Mouse (Mus musculus) intestine, embryonic 14.5 days (tissue): ENCODE data around the gene Ttc16. TPM values are rescaled to one million over a fixed set of nuclear protein-coding genes. Genes with fewer than 3 reads are reported as not detected.
A peak's percentile ranks its signal among the peaks of the same experiment; 100 is the strongest.

Experiments used
- ATAC-seq: fragments of 200-750 bp; cut with Nextera tagmentation; replicated peaks from 2 replicates; pipeline ENCODE4 v1.8.0; 2017; ENCODE audit warnings: low read depth, moderate number of reproducible peaks, moderate TSS enrichment, moderate library complexity; ENCODE audit not compliant: low FRiP score, low TSS enrichment
- DNase-seq: peaks from one replicate; pipeline ENCODE4 v3.0.0-alpha.2; 2018; ENCODE audit warnings: low spot score
- H3K27ac ChIP-seq: fragments of 300-500 bp; sonication (generic); 2 replicates; pipeline ENCODE4 v1.5.1; 2014; ENCODE audit warnings: low read depth, mild to moderate bottlenecking, control low read depth
- H3K27me3 ChIP-seq: fragments of 300-500 bp; sonication (generic); replicated peaks from 2 replicates; pipeline ENCODE4 v1.6.1; 2014; ENCODE audit warnings: low read length, control low read depth; ENCODE audit not compliant: control insufficient read depth, insufficient read depth
- H3K36me3 ChIP-seq: fragments of 300-500 bp; sonication (generic); 2 replicates; pipeline ENCODE4 v1.6.1; 2014; ENCODE audit warnings: low read length, control low read depth; ENCODE audit not compliant: control insufficient read depth, insufficient read depth
- H3K4me1 ChIP-seq: fragments of 300-500 bp; sonication (generic); replicated peaks from 2 replicates; pipeline ENCODE4 v1.6.1; 2014; ENCODE audit warnings: low read length, control low read depth, mixed read lengths; ENCODE audit not compliant: control insufficient read depth, insufficient read depth
- H3K4me2 ChIP-seq: fragments of 300-500 bp; sonication (generic); 2 replicates; pipeline ENCODE4 v1.6.1; 2014; ENCODE audit warnings: low read length
- H3K4me3 ChIP-seq: fragments of 300-500 bp; sonication (generic); 2 replicates; pipeline ENCODE4 v1.5.1; 2014; ENCODE audit warnings: low read depth, low read length, control low read depth, mixed read lengths
- H3K9ac ChIP-seq: fragments of 300-500 bp; sonication (generic); 2 replicates; pipeline ENCODE4 v1.6.1; 2014; ENCODE audit warnings: mild to moderate bottlenecking, low read length
- H3K9me3 ChIP-seq: fragments of 300-500 bp; sonication (generic); 2 replicates; pipeline ENCODE4 v1.6.1; 2016; ENCODE audit warnings: low read length, control low read depth; ENCODE audit not compliant: control insufficient read depth
- WGBS: fragments of 180-500 bp; shearing (Covaris S2); extraction: QIAGEN DNeasy Blood & Tissue Kit; methylation state at CpG from one replicate; pipeline ENCODE4 v1.1.7; 2014; 5-methylcytosine and 5-hydroxymethylcytosine counted together
- polyA plus RNA-seq: library from polyadenylated mRNA; unstranded; fragments of >200 nt; fragmentation: Nextera tagmentation; extraction: Ambion mirVana; gene quantifications from 2 replicates; pipeline ENCODE4 v1.2.1, GENCODE M21; 2014

Ttc16 gene
- polyA plus RNA-seq, 1 experiment from 2014 or later, result 0.20 TPM

DNA sequence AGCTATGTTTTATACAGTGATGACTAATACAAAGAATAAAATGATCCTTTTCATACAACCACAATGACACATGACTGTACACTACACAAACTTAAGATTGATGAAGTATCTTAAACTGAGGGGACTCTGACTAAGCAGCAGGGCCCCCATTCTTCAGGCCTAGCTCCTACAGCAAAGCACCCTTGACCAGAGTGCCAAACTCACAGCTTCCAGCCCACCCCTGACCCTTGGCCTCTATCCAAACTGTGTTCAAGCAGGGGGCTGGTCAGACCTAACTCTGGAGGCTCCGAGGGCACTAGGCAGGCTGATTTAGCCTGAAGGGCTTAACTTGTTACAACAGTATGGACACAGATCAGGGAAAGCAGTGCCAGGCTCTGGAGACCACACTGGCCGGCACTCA, 13.1 kb upstream of the Ttc16 start:
- Histone ChIP-seq H3K4me1 (no peaks in the 10 kb centered on the region), H3K4me2 (no peak overlapping the region), H3K4me3 (no peak overlapping the region), H3K36me3 (peaks cover 10% of the 10 kb centered on the region; the same call in 1 of the 2 replicates), H3K9me3 (no peaks in the 10 kb centered on the region), H3K27ac (no peak overlapping the region), H3K9ac (no peak overlapping the region), H3K27me3 (no peaks in the 10 kb centered on the region)
- ATAC-seq (no peak), DNase-seq (no peak)
- whole genome bisulfite sequencing, result 35% methylated on average over 2 of the region's 2 CpGs

DNA sequence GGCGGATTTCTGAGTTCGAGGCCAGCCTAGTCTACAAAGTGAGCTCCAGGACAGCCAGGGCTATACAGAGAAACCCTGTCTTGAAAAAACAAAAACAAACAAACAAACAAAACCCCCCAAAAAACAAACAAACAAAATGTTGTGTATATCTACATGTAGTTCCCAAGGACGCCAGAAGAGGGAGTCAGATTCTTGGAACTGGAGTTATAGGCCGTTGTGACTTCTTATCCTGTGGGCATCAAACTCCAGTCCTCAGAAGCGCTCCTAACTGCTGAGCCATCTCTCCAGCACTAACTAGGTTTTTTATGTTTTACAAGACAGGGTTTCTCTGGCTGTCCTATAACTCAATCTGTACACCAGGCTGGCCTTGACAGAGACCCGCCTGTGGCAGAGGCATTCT, 11.7 kb upstream of the Ttc16 start:
- Histone ChIP-seq H3K4me2 (no peak overlapping the region), H3K9ac (no peak overlapping the region), H3K4me1 (no peaks in the 10 kb centered on the region), H3K4me3 (no peak overlapping the region), H3K9me3 (no peaks in the 10 kb centered on the region), H3K27ac (no peak overlapping the region), H3K27me3 (no peaks in the 10 kb centered on the region), H3K36me3 (peaks cover 4% of the 10 kb centered on the region; the same call in 1 of the 2 replicates)
- DNase-seq, result no peak
- WGBS, result 63% methylated on average over 6 of the region's 6 CpGs
- no peak for ATAC-seq

DNA sequence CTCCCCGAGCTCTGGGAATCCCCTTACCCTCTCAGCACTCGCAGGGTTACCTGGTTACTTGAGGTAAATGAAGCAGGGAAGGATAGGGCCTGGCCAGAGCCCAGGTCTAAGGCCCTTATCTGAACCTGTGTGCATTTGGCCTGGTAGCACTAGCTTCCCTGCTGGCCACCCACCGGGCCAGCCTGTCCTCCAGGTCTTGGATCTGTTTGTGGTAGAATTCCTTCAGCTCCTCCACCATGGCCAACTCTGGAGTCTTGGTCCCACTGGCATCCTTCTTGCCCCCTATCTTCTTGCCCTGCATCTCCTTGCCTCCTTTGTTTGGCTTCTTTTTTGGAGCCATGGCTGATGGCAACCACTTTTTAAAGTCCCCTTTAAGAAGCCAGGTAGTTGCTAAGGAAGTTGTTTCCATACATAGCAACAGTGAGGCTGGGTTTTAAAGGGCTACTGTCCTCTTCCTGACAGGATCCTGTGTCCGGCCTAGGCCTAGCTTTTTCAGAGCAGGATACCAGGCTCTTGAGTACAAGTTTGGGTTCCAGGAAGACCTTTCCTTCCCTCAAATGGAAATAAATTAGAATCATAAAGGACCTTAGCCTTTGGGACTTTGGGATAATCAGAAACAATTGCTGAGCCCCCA, 8.7 kb upstream of the Ttc16 start, which contains the start of gene Cfap157:
Cfap157 (minus strand) TSS at position 381 of the 634 bp plus-strand sequence.
- Histone ChIP-seq H3K9me3 (no peaks in the 10 kb centered on the region), H3K4me3 (no peak within 1 kb of the TSS), H3K4me1 (no peaks in the 10 kb centered on the region), H3K27ac (no peak within 1 kb of the TSS), H3K36me3 (no peaks in the 10 kb centered on the region), H3K9ac (no peak within 1 kb of the TSS), H3K4me2 (no peak within 1 kb of the TSS), H3K27me3 (no peaks in the 10 kb centered on the region)
- DNase-seq, result no peak
- ATAC-seq, result no peak
- 59% methylated on average over 4 of the region's 4 CpGs for WGBS

DNA sequence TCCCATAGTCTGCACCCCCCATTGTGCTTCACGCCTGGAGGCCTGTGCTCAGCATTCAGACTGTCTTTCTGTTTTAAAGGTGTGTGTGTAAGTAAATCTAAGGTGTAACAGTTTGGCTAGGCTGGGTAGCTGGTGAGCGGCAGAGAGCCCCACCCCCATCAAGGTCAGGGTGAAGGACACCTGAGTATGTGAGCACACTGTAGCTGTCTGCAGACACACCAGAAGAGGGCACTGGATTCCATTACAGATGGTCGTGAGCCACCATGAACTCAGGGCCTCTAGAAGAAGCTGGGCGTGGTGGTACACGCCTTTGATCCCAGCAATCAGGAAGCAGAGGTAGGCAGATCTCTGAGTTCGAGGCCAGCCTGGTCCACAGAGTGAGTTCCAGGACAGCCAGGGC, 6.3 kb upstream of the Ttc16 start:
- Histone ChIP-seq H3K4me1 (no peaks in the 10 kb centered on the region), H3K27ac (no peak overlapping the region), H3K4me2 (no peak overlapping the region), H3K4me3 (no peak overlapping the region), H3K36me3 (no peaks in the 10 kb centered on the region), H3K27me3 (no peaks in the 10 kb centered on the region), H3K9me3 (no peaks in the 10 kb centered on the region), H3K9ac (no peak overlapping the region)
- no peak for ATAC-seq
- DNase-seq, result no peak
- 76% methylated on average over 6 of the region's 6 CpGs for WGBS

DNA sequence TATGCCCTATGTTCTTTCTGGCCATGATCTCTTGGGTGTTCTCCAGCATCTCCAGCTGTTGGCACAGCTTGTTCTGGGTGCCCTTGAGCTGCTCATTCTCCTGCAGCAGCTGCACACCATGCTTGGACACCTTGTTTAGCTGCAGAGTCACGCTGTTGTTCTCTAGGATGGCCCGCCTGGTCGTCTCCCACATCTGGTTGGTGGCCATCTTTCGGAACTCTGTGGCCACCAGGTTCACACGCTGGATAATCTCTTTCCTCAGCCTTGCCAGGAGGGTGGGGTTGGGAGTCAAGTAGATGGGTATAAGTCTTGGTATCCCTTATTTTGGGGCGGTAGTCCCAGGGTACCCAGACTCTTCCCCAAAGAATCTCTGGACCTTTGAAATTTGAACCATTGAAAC, 4.3 kb upstream of the Ttc16 start:
- no peak for ATAC-seq
- Histone ChIP-seq H3K27me3 (no peaks in the 10 kb centered on the region), H3K9ac (no peak overlapping the region), H3K4me2 (no peak overlapping the region), H3K4me3 (no peak overlapping the region), H3K4me1 (peaks cover 11% of the 10 kb centered on the region), H3K9me3 (no peaks in the 10 kb centered on the region), H3K36me3 (no peaks in the 10 kb centered on the region), H3K27ac (no peak overlapping the region)
- no peak for DNase-seq
- WGBS, result 90% methylated on average over 6 of the region's 6 CpGs

DNA sequence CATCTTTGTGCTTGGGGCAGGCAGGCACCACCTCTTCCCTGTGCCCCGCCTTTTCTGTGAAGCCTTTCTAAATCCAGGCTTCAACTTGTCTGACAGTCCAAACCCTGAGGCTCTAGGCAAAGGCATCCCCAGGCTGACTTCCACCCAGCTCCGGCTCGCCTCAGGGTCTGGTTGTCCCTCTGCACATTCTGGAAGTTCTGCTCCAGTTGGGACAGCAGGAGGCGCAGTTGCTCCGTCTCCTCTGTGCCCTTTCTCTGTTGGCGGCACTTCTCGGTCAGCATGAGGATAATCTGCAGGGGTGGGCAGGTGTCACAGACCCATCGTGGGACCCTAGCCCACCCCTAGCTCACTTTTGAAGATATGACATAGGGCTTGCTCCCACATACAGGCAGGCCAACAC, 3.7 kb upstream of the Ttc16 start:
- H3K27me3 ChIP-seq, result no peaks in the 10 kb centered on the region
- 9% methylated on average over 8 of the region's 8 CpGs for WGBS
- H3K9me3 ChIP-seq, result no peaks in the 10 kb centered on the region
- H3K4me3 ChIP-seq, result no peak overlapping the region
- no peak overlapping the region for H3K27ac ChIP-seq
- ATAC-seq (no peak), DNase-seq (peak; percentile 84)
- H3K4me1 ChIP-seq, result peaks cover 11% of the 10 kb centered on the region
- H3K4me2 ChIP-seq, result no peak overlapping the region
- H3K36me3 ChIP-seq, result no peaks in the 10 kb centered on the region
- H3K9ac ChIP-seq, result no peak overlapping the region

DNA sequence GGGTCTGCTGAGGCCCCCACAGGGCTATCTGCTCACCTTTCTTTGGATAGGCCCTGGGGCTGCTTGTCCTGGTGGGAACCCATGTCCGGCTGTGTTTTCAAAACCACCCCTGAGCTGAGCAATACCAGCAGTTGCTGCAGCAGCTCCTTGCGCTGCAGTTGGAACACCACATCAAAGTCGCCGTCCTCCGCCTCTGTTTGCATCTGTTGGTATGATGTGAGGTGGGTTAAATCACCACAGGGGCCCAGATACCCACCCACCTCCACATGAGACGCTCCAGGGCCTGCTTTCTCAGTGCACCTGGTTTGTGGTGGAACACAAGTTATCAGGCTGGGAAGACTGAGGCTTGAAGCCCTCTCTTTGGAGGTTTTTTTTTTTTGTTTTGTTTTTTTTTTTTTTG, 2.6 kb upstream of the Ttc16 start:
- no peak overlapping the region for H3K4me3 ChIP-seq
- DNase-seq (no peak), ATAC-seq (no peak)
- WGBS, result 91% methylated on average over 6 of the region's 6 CpGs
- H3K27ac ChIP-seq, result no peak overlapping the region
- H3K4me2 ChIP-seq, result no peak overlapping the region
- no peaks in the 10 kb centered on the region for H3K36me3 ChIP-seq
- H3K4me1 ChIP-seq, result peaks cover 11% of the 10 kb centered on the region
- no peaks in the 10 kb centered on the region for H3K27me3 ChIP-seq
- H3K9me3 ChIP-seq, result no peaks in the 10 kb centered on the region
- H3K9ac ChIP-seq, result no peak overlapping the region

DNA sequence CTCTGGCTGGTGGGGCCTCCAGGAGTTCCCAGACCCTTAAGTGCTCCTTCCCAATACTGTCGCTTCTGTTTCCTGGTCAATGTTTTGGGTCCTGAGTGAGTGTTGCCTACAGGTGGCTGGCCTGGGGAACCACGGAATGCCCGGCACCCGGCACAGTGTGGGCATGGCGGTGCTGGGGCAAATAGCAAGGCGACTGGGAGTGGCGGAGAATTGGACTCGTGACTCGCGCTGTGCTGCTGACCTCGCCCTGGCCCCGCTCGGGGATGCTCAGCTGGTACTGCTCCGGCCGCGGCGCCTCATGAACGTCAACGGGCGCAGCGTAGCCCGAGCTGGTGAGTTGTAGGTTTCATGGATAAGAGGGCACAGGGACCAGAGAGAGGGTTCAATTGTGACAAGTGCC, 759 bp upstream of the Ttc16 start:
- no peaks in the 10 kb centered on the region for H3K36me3 ChIP-seq
- DNase-seq (no peak), ATAC-seq (no peak)
- H3K9ac ChIP-seq, result peak overlapping the region; percentile 42
- H3K27me3 ChIP-seq, result no peaks in the 10 kb centered on the region
- no peak overlapping the region for H3K27ac ChIP-seq
- H3K9me3 ChIP-seq, result no peaks in the 10 kb centered on the region
- WGBS, result 25% methylated on average over 22 of the region's 22 CpGs
- peak overlapping the region; percentile 63 for H3K4me3 ChIP-seq
- H3K4me2 ChIP-seq, result peak overlapping the region; percentile 82
- peaks cover 11% of the 10 kb centered on the region for H3K4me1 ChIP-seq

DNA sequence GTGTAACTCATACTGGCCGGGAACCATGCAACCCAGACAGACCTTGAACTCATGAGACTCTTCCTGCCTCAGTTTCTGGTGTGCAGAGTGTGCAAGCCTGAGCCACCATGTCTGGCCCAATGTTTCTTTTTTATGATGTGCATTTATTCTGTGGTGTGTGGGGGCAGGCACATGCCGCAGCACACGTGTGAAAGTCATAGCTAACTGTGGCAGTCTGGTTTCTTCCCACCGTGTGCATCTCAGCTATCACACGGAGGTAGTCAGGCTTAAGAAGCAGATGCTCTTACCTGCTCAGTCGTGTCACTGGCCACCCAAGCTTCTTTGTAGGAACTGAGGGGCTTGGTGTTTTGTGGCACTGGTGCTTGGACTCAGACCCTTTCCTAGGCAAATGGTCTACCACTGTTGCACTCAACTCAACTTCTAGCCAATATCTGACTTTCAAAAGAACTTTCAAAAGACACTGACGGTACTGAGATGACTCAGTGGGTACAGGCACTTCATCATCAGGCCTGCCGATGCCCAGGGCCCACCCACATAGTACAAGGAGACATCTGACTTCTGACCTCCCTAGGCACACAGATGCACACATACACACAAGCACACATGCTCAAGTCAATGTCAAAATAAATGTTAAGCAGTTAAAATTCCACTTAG, 2.7 kb downstream of the Ttc16 start:
- H3K9ac ChIP-seq, result no peak overlapping the region
- H3K36me3 ChIP-seq, result no peaks in the 10 kb centered on the region
- H3K27me3 ChIP-seq, result no peaks in the 10 kb centered on the region
- peaks cover 11% of the 10 kb centered on the region for H3K4me1 ChIP-seq
- no peaks in the 10 kb centered on the region for H3K9me3 ChIP-seq
- H3K27ac ChIP-seq, result no peak overlapping the region
- 80% methylated on average over 8 of the region's 8 CpGs for WGBS
- DNase-seq (no peak), ATAC-seq (no peak)
- no peak overlapping the region for H3K4me2 ChIP-seq
- no peak overlapping the region for H3K4me3 ChIP-seq
